Mouse (Mus musculus) telencephalon, adult 2 months (tissue): ENCODE measurements at regions not wholly inside any gene's neighbourhood (a gene's known extent, or its start where the extent isn't known, plus 50 kb on each side); places are given as distances from the start of the nearest gene placed in this dataset.

Experiments
- DNase-seq: peaks from one replicate; pipeline ENCODE4 v3.0.0-alpha.2; 2011; ENCODE audit warnings: low read depth, low spot score

- no peak for DNase-seq
Measured at GRCm38 (mm10) chr5:136619315-136620231, 52.3 kb upstream of the Cux1 start.

GRCm38 (mm10) chr5:136620234-136620633 lies 52.9 kb upstream of the Cux1 start:
- DNase-seq, result no peak

GRCm38 (mm10) chr5:136621336-136622125 lies 54.2 kb upstream of the Cux1 start:
- no peak for DNase-seq

GRCm38 (mm10) chr5:136622152-136622551 lies 54.9 kb upstream of the Cux1 start:
- no peak for DNase-seq

GRCm38 (mm10) chr5:136622721-136623542 lies 55.6 kb upstream of the Cux1 start:
- DNase-seq, result peak; percentile 40

GRCm38 (mm10) chr5:136623791-136624190 lies 56.5 kb upstream of the Cux1 start:
- no peak for DNase-seq

GRCm38 (mm10) chr5:136625176-136625991 lies 58.1 kb upstream of the Cux1 start:
- no peak for DNase-seq

- DNase-seq, result no peak
Measured at GRCm38 (mm10) chr5:136626142-136626771, 59.0 kb upstream of the Cux1 start.

- DNase-seq, result no peak
Measured at GRCm38 (mm10) chr5:136626891-136627290, 59.6 kb upstream of the Cux1 start.

GRCm38 (mm10) chr5:136627671-136628292 lies 60.5 kb upstream of the Cux1 start:
- no peak for DNase-seq

- no peak for DNase-seq
Measured at GRCm38 (mm10) chr5:136628502-136628901, 61.2 kb upstream of the Cux1 start.

- DNase-seq, result no peak
Measured at GRCm38 (mm10) chr5:136632286-136632685, 60.7 kb upstream of the Myl10 start.

GRCm38 (mm10) chr5:136633901-136634300 lies 59.0 kb upstream of the Myl10 start:
- peak; percentile 32 for DNase-seq

GRCm38 (mm10) chr5:136635119-136635518 lies 57.8 kb upstream of the Myl10 start:
- no peak for DNase-seq

GRCm38 (mm10) chr5:136636476-136636875 lies 56.5 kb upstream of the Myl10 start:
- no peak for DNase-seq

GRCm38 (mm10) chr5:136637872-136638271 lies 55.1 kb upstream of the Myl10 start:
- DNase-seq, result peak; percentile 27

- no peak for DNase-seq
Measured at GRCm38 (mm10) chr5:136640871-136641619, 51.9 kb upstream of the Myl10 start.

GRCm38 (mm10) chr5:136642208-136642607 lies 50.7 kb upstream of the Myl10 start:
- DNase-seq, result no peak
